Mouse (Mus musculus) erythroblast, embryonic 14.5 days (primary cell): ENCODE results near the gene Apoa4.

Experiments used
- GATA1 ChIP-seq: IDR thresholded peaks from 2 replicates; pipeline ENCODE4 v1.6.1; 2012; ENCODE audit warnings: low read length, inconsistent platforms, mixed read lengths
- TAL1 ChIP-seq: IDR thresholded peaks from 3 replicates; pipeline ENCODE4 v1.6.1; 2012; ENCODE audit warnings: low read length, inconsistent platforms, mixed read lengths

- no peak for TF ChIP-seq TAL1
- TF ChIP-seq GATA1 = no peak
Observed at GRCm38 (mm10) chr9:46194809-46195208, 45.7 kb upstream of the Apoa4 start.
